Mouse (Mus musculus) lung, adult 2 months (tissue): Measurements from ENCODE around the gene Olfr196. TPM values are rescaled to one million over a fixed set of nuclear protein-coding genes. Genes with fewer than 3 reads are reported as not detected.
"Not testable (repeated sequence)": the region's sequence is repeated elsewhere in the genome, so short reads cannot be mapped to it uniquely, and the experiment has no call there.

Source experiments
- DNase-seq: peaks from one replicate; pipeline ENCODE4 v3.0.0; 2022
- H3K4me1 ChIP-seq: fragments of 200-500 bp; 2 replicates; pipeline ENCODE4 v1.6.1; 2011; ENCODE audit warnings: low read length; ENCODE audit not compliant: control insufficient read depth, insufficient read depth
- H3K4me3 ChIP-seq: fragments of 200-500 bp; replicated peaks from 2 replicates; pipeline ENCODE3; 2011; ENCODE audit warnings: low read depth, mild to moderate bottlenecking, control low read depth, low read length; ENCODE audit errors: extremely low read depth
- CTCF ChIP-seq: fragments of 200-500 bp; IDR thresholded peaks from 2 replicates; pipeline ENCODE4 v1.5.1; 2011; ENCODE audit warnings: mild to moderate bottlenecking, low read length, control low read depth; ENCODE audit not compliant: insufficient read depth
- POLR2A ChIP-seq: fragments of 200-500 bp; IDR thresholded peaks from 2 replicates; pipeline ENCODE4 v1.6.1; 2011; ENCODE audit warnings: low read depth, mild to moderate bottlenecking, control low read depth, low read length, borderline replicate concordance; ENCODE audit errors: extremely low read depth
- WGBS: fragments of 180-500 bp; shearing (Covaris S2); methylation state at CpG from one replicate; pipeline ENCODE4 v1.1.7; 2018; 5-methylcytosine and 5-hydroxymethylcytosine counted together
- polyA plus RNA-seq: library from polyadenylated mRNA; depleted of rRNA; stranded (reverse); fragments of >200 nt; gene quantifications from 2 replicates; pipeline ENCODE4 v1.2.3, GENCODE M21; 2012; rRNA removed

Olfr196 gene
- not detected in 2 replicates for polyA plus RNA-seq

DNA sequence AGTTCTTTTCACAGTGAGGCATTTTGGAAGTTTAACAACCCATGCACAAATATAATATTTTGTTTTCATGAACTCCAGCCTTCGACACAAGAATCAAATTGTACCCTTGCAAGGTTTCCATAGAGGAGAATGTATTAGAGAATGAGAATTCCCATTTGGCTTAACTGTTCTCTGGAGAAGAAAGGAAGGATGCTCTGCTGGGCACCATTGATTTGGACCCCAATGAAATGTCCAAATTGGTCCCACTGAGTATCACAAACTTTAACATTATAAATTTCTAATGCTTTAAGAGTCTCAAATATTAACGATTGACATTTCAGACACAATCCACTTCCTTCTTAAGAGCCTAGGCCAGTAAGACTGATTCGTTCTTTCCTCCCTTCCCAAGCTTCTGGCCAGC is at the start of gene Olfr196:
Gene Olfr196 (minus strand): TSS at position 101 of the 400 bp plus-strand sequence.
- TF ChIP-seq CTCF (no peak), POLR2A (no peak)
- Histone ChIP-seq H3K4me3 (no peak within 1 kb of the TSS), H3K4me1 (no peaks in the 10 kb centered on the region)
- WGBS: 66% methylated on average over 3 of the region's 3 CpGs
- no peak for DNase-seq

DNA sequence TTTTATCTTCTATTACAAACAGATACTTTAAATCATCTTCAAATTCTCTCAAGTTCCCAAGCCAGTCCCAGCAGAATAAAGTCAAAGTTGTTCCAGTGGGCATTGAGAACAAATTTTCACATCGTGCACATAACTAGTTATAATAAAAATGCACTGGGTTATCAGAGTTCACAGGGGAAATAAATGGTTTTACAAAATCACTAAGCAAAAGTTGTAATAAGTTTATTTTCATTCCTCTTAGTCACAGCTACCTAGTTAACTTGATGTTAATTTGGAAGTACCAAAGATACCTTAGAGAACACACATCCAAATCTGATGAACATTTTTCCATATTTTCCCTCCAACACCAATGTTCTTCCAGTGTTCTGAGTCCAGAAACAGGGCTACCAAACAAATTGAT is 49.4 kb upstream of the Olfr196 start, which contains the start of gene Olfr199:
Gene Olfr199 (minus strand): TSS at position 101 of the 400 bp plus-strand sequence.
- DNase-seq, H3K4me1 ChIP-seq, H3K4me3 ChIP-seq: not testable (repeated sequence)
- WGBS: 62% methylated on average over 1 of the region's 1 CpGs

DNA sequence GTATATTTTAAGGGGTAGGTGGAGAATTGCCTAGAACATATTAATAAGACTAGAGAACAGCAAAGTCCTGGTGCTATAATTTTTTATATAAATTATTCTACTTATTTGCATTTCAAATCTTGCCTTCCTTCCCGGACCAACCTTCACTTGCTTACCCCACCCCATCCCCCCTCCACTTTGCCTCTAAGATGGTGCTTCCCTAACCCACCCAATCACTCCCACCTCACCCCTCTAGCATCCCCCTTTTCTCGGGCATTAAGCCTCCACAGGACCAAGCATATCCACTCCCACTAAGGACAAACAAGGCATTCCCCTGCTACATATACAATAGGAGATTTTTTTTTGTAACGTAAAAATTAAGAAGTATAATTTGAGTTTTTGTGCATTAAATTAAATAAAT is 47.6 kb upstream of the Olfr196 start:
- not testable (repeated sequence) for H3K4me3 ChIP-seq, H3K4me1 ChIP-seq, DNase-seq
- 62% methylated on average over 3 of the region's 3 CpGs for WGBS

DNA sequence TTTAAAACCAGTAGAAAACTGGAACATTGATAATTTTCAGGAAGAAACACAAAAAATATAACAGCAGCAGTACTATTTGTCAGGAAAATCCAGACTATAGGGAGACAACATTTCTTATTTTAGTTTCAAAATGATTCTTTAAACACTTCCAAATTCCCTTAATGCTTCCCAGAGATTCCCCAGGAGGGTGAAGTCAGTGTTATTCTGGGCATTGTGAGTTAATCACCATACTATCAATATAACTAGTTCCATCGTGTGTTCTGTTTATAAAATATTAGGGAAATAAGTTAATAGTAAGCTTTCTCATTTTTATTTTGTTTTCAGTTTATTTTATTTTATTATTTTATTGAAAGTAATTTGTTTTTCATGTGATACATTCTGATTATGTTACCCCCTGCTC is 33.2 kb upstream of the Olfr196 start, which contains the start of gene Olfr198:
Gene Olfr198 (minus strand): TSS at position 101 of the 400 bp plus-strand sequence.
- H3K4me3 ChIP-seq, H3K4me1 ChIP-seq, DNase-seq: not testable (repeated sequence)
- 46% methylated on average over 1 of the region's 1 CpGs for WGBS

DNA sequence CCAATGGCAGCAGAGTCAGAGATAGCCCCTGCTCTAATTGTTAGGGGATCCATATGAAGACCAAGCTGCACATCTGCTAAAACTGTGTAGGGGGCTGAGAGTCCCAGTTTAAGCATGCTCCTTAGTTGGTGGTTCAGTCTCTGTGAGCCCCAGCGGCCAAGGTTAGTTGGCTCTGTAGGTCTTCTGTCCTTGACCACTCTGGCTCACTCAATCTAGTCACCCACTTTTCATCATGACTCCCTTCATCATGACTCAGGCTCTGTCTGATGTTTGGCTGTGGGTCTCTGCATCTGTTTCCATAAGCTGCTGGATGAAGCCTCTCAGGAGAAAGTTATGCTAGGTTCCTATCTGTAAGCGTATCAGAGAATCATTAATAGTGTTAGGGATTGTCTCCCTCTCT is 18.3 kb downstream of the Olfr196 start:
- TF ChIP-seq POLR2A (no peak), CTCF (no peak)
- H3K4me3 ChIP-seq: no peak overlapping the region
- no peak for DNase-seq
- WGBS: 86% methylated on average over 2 of the region's 2 CpGs
- H3K4me1 ChIP-seq: no peaks in the 10 kb centered on the region

DNA sequence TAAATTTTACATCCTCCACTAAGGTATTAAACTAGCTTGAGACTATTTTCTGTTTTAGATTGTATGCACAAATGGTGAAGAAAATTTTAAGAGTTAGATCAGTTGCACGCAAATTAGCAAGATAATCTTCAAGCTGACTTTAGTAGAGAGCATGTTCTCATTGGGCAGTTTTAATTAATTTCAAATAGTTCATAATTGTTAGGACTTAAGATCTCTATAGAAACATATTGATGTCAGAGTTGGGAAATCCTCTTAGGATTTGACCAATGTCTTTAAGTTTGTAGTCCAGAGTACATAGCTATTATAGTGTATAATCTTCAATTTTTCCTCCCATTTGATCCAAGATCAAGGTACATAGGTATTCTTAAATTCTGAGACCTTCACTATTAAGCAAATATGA is 23.5 kb downstream of the Olfr196 start, which contains the start of gene Olfr195:
Gene Olfr195 (plus strand): TSS at position 301 of the 400 bp plus-strand sequence.
- Histone ChIP-seq H3K4me1 (no peaks in the 10 kb centered on the region), H3K4me3 (no peak within 1 kb of the TSS)
- no peak for TF ChIP-seq CTCF
- no peak for TF ChIP-seq POLR2A
- WGBS: 88% methylated on average over 1 of the region's 1 CpGs
- DNase-seq: no peak

DNA sequence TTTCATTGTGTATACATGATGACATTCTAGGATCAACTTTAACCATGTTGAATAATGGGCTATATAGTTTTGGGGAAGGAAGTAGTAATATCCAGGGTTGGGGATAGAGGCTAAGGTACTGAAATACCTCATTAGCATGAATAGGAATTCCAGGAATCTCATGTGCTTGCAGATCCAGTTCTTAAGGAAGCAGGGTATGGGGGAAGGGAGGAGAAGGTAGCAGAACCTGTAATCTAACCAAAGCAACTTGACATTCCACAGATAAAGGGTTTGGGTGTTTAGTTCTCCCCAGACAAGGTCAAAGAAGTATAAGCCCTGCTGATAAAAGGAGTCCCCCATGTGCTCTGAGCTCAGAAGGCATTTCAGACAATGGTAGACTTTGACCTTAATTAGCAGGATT is 29.1 kb downstream of the Olfr196 start:
- DNase-seq: no peak
- TF ChIP-seq CTCF: no peak
- no peak for TF ChIP-seq POLR2A
- no peaks in the 10 kb centered on the region for H3K4me1 ChIP-seq
- H3K4me3 ChIP-seq: no peak overlapping the region

DNA sequence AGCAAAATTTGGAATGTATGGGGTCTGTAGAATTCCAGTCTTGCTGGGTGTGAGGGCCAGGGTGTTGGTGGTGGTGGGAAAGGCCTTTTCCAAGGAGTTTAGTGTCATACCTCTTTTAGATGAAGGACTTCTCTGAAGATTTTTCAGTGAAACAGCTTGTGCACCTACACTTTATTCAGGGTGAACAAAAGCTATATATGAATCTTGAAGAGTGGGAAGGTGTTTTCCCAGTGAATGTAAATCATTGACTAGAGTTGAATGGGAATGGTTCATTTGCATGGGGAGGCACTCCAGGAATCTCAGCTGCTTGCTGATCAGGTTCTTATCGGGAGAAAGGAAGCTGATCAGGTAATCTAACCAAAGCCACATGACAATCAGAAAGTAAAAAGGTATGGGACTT is 39.5 kb downstream of the Olfr196 start:
- 76% methylated on average over 1 of the region's 1 CpGs for WGBS
- no peak overlapping the region for H3K4me3 ChIP-seq
- DNase-seq: no peak
- no peaks in the 10 kb centered on the region for H3K4me1 ChIP-seq
- no peak for TF ChIP-seq CTCF
- TF ChIP-seq POLR2A: no peak

DNA sequence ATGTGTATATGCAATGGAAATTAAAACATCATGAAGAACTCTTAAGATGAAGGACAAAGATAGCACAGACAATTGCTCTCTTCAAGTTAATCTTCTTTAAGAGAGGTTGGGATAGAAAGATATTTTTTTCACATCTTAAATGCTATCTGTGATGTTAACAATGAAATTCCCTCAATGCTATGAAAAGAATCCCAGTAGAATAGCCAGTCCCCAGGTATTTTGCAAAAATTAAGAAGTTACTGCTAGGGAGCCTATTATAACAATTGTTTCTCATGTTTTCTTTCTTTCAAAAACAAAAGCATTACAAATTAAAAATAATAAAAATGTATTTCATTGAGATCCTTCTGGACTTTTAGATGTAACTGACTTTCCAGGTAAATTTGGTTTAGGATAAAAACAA is 49.3 kb downstream of the Olfr196 start, which contains the start of gene Olfr194:
Gene Olfr194 (minus strand): TSS at position 101 of the 400 bp plus-strand sequence.
- DNase-seq: no peak
- H3K4me1 ChIP-seq: no peaks in the 10 kb centered on the region
- H3K4me3 ChIP-seq: no peak within 1 kb of the TSS
- TF ChIP-seq CTCF (no peak), POLR2A (no peak)

Other genes starting within 250 kb of the Olfr196 start
- gene Olfr181, start 241.7 kb downstream of the Olfr196 start, polyA plus RNA-seq: not detected in 2 replicates
- gene Olfr180, start 241.1 kb downstream of the Olfr196 start, polyA plus RNA-seq: not detected in 2 replicates
- not detected in 2 replicates for gene Olfr183, start 175.1 kb downstream of the Olfr196 start, polyA plus RNA-seq
- gene Olfr186, start 140.2 kb downstream of the Olfr196 start, polyA plus RNA-seq: not detected in 2 replicates
- not detected in 2 replicates for gene Olfr187, start 130.7 kb downstream of the Olfr196 start, polyA plus RNA-seq
- gene Olfr190, start 92.4 kb downstream of the Olfr196 start, polyA plus RNA-seq: not detected in 2 replicates
- not detected in 2 replicates for gene Olfr191, start 80.6 kb downstream of the Olfr196 start, polyA plus RNA-seq
- gene Olfr193, start 58.6 kb downstream of the Olfr196 start, polyA plus RNA-seq: not detected in 2 replicates
- not detected in 2 replicates for gene Olfr194, start 49.4 kb downstream of the Olfr196 start, polyA plus RNA-seq
- not detected in 2 replicates for gene Olfr195, start 23.4 kb downstream of the Olfr196 start, polyA plus RNA-seq
- not detected in 2 replicates for gene Olfr198, start 33.1 kb upstream of the Olfr196 start, polyA plus RNA-seq
- gene Olfr199, start 49.3 kb upstream of the Olfr196 start, polyA plus RNA-seq: not detected in 2 replicates
- gene Olfr201, start 102.2 kb upstream of the Olfr196 start, polyA plus RNA-seq: not detected in 2 replicates
- gene Olfr202, start 116.3 kb upstream of the Olfr196 start, polyA plus RNA-seq: not detected in 2 replicates
- gene Olfr203, start 128.4 kb upstream of the Olfr196 start, polyA plus RNA-seq: not detected in 2 replicates
- not detected in 2 replicates for gene Olfr204, start 147.8 kb upstream of the Olfr196 start, polyA plus RNA-seq
- not detected in 2 replicates for gene Olfr205, start 160.7 kb upstream of the Olfr196 start, polyA plus RNA-seq
- gene Olfr206, start 178.8 kb upstream of the Olfr196 start, polyA plus RNA-seq: not detected in 2 replicates
- gene Olfr209, start 193.5 kb upstream of the Olfr196 start, polyA plus RNA-seq: not detected in 2 replicates
- gene Gabrr3, start 236.9 kb upstream of the Olfr196 start, polyA plus RNA-seq: not detected in 2 replicates